Mouse (Mus musculus): ENCODE measurements at regions not wholly inside any gene's neighbourhood (a gene's known extent, or its start where the extent isn't known, plus 50 kb on each side); places are given as distances from the start of the nearest gene placed in this dataset.
"Not testable (repeated sequence)": the region's sequence is repeated elsewhere in the genome, so short reads cannot be mapped to it uniquely, and the experiment has no call there.

GRCm38 (mm10) chr17:52351293-52351692 is 251.2 kb upstream of the Kcnh8 start:
- peak in 1 of 2 experiments; percentile 63 for DNase-seq (ENCODE audit: low spot score in 2 of 2)

GRCm38 (mm10) chr17:52350696-52351095 is 251.8 kb upstream of the Kcnh8 start:
- DNase-seq (ENCODE audit: low spot score in 2 of 2), result no peak

- DNase-seq (ENCODE audit: low spot score in 2 of 2), result no peak
Measured at GRCm38 (mm10) chr17:52349872-52350271, 252.6 kb upstream of the Kcnh8 start.

GRCm38 (mm10) chr17:52348481-52349083 is 253.9 kb upstream of the Kcnh8 start:
- DNase-seq (ENCODE audit: low spot score in 2 of 2), result peak in 1 of 2 experiments; percentile 11

- no peak for DNase-seq (ENCODE audit: low spot score in 2 of 2)
Measured at GRCm38 (mm10) chr17:52320586-52320985, 281.9 kb upstream of the Kcnh8 start.

- no peak for DNase-seq (ENCODE audit: low spot score in 2 of 2)
Measured at GRCm38 (mm10) chr17:52316976-52317375, 285.5 kb upstream of the Kcnh8 start.

- DNase-seq (ENCODE audit: low spot score in 2 of 2), result no peak
Measured at GRCm38 (mm10) chr17:52315879-52316278, 286.6 kb upstream of the Kcnh8 start.

- not testable (repeated sequence) for DNase-seq (ENCODE audit: low spot score in 2 of 2)
Measured at GRCm38 (mm10) chr17:52315456-52315855, 287.1 kb upstream of the Kcnh8 start.

- DNase-seq (ENCODE audit: low spot score in 2 of 2), result no peak
Measured at GRCm38 (mm10) chr17:52312043-52312442, 290.5 kb upstream of the Kcnh8 start.

GRCm38 (mm10) chr17:52308789-52309188 is 293.7 kb upstream of the Kcnh8 start:
- DNase-seq (ENCODE audit: low spot score in 2 of 2), result no peak

GRCm38 (mm10) chr17:52304133-52304532 is 298.4 kb upstream of the Kcnh8 start:
- DNase-seq (ENCODE audit: low spot score in 2 of 2), result no peak

- DNase-seq (ENCODE audit: low spot score in 2 of 2), result no peak
Measured at GRCm38 (mm10) chr17:52303320-52303719, 299.2 kb upstream of the Kcnh8 start.

- DNase-seq (ENCODE audit: low spot score in 2 of 2), result no peak
Measured at GRCm38 (mm10) chr17:52299769-52300168, 302.7 kb upstream of the Kcnh8 start.

GRCm38 (mm10) chr17:52285392-52285791 is 317.1 kb upstream of the Kcnh8 start:
- DNase-seq (ENCODE audit: low spot score in 2 of 2), result no peak

- DNase-seq (ENCODE audit: low spot score in 2 of 2), result no peak
Measured at GRCm38 (mm10) chr17:52282264-52282663, 320.2 kb upstream of the Kcnh8 start.

GRCm38 (mm10) chr17:52278523-52278922 is 324.0 kb upstream of the Kcnh8 start:
- DNase-seq (ENCODE audit: low spot score in 2 of 2), result no peak

- no peak for DNase-seq (ENCODE audit: low spot score in 2 of 2)
Measured at GRCm38 (mm10) chr17:52268792-52269191, 333.7 kb upstream of the Kcnh8 start.

GRCm38 (mm10) chr17:52251284-52251683 is 351.2 kb upstream of the Kcnh8 start:
- DNase-seq (ENCODE audit: low spot score in 2 of 2), result peak in 1 of 2 experiments; percentile 9

- no peak for DNase-seq (ENCODE audit: low spot score in 2 of 2)
Measured at GRCm38 (mm10) chr17:52225584-52225983, 376.9 kb upstream of the Kcnh8 start.

- DNase-seq (ENCODE audit: low spot score in 2 of 2), result no peak
Measured at GRCm38 (mm10) chr17:52220422-52220821, 382.1 kb upstream of the Kcnh8 start.

- no peak for DNase-seq (ENCODE audit: low spot score in 2 of 2)
Measured at GRCm38 (mm10) chr17:52217411-52217810, 384.3 kb upstream of the Satb1 start.

- no peak for DNase-seq (ENCODE audit: low spot score in 2 of 2)
Measured at GRCm38 (mm10) chr17:52212944-52213343, 379.9 kb upstream of the Satb1 start.

GRCm38 (mm10) chr17:52210483-52210882 is 377.4 kb upstream of the Satb1 start:
- no peak for DNase-seq (ENCODE audit: low spot score in 2 of 2)

GRCm38 (mm10) chr17:52197731-52198130 is 364.6 kb upstream of the Satb1 start:
- DNase-seq (ENCODE audit: low spot score in 2 of 2), result no peak

All from left cerebral cortex, adult 8-10 months (tissue).